Mouse (Mus musculus) CH12.LX (cell line): ENCODE measurements around the gene Zmynd11. TPM values are rescaled to one million over a fixed set of nuclear protein-coding genes. Genes with fewer than 3 reads are reported as not detected.

ENCODE experiments used
- DNase-seq: peaks from one replicate; pipeline ENCODE4 v3.0.0-alpha.2; 2013; ENCODE audit errors: extremely low read depth
- H3K27ac ChIP-seq: 2 replicates; pipeline ENCODE4 v1.5.1; 2012; ENCODE audit warnings: low read depth, mild to moderate bottlenecking, control low read depth, moderate library complexity; ENCODE audit not compliant: insufficient read depth
- H3K27me3 ChIP-seq: replicated peaks from 2 replicates; pipeline ENCODE3; 2012; ENCODE audit warnings: inconsistent platforms
- H3K36me3 ChIP-seq, 2 experiments: replicated peaks in 1 of 2; 2 replicates each; pipeline versions ENCODE3 to v1.6.1; 2012; ENCODE audit warnings: inconsistent platforms in 1 of 2, low read length in 1 of 2, mild to moderate bottlenecking in 1 of 2, mixed read lengths in 1 of 2, moderate library complexity in 1 of 2; ENCODE audit not compliant: control insufficient read depth in 1 of 2, insufficient read depth in 1 of 2
- H3K4me1 ChIP-seq, 2 experiments: 2 replicates each; pipeline ENCODE4 v1.6.1; 2012; ENCODE audit warnings: inconsistent platforms in 1 of 2, moderate library complexity in 1 of 2; ENCODE audit not compliant: insufficient read depth in 2 of 2, control insufficient read depth in 1 of 2
- H3K4me2 ChIP-seq: 2 replicates; pipeline ENCODE4 v1.6.1; 2012; ENCODE audit warnings: low read depth, mild to moderate bottlenecking, control low read depth; ENCODE audit not compliant: poor library complexity, insufficient read depth, severe bottlenecking
- H3K4me3 ChIP-seq, 3 experiments: fragments of 150-350 bp in 1 of 3; sonication (generic) in 1 of 3; replicated peaks in 1 of 3; 2 replicates each; pipeline versions ENCODE3 to v1.5.1; 2011 to 2012; ENCODE audit warnings: low read depth in 2 of 3, low read length in 2 of 3, mild to moderate bottlenecking in 2 of 3, moderate library complexity in 2 of 3, control low read depth in 1 of 3, improper control_type of control experiment in 1 of 3, inconsistent platforms in 1 of 3, mixed read lengths in 1 of 3; ENCODE audit not compliant: poor library complexity in 1 of 3
- H3K79me2 ChIP-seq: replicated peaks from 2 replicates; pipeline ENCODE4 v1.6.1; 2012; ENCODE audit warnings: mild to moderate bottlenecking, moderate library complexity; ENCODE audit not compliant: control insufficient read depth, poor library complexity, insufficient read depth, severe bottlenecking; ENCODE audit errors: extremely low read depth
- H3K9ac ChIP-seq: 2 replicates; pipeline ENCODE4 v1.6.1; 2012; ENCODE audit warnings: low read depth, mild to moderate bottlenecking, control low read depth, moderate library complexity; ENCODE audit not compliant: insufficient read depth
- H3K9me3 ChIP-seq: replicated peaks from 2 replicates; pipeline ENCODE3; 2012; ENCODE audit warnings: low read length, inconsistent platforms, mixed read lengths
- BHLHE40 ChIP-seq: IDR thresholded peaks from 2 replicates; pipeline ENCODE4 v1.6.1; 2011; ENCODE audit warnings: mild to moderate bottlenecking, low read depth, low read length, improper control_type of control experiment
- CHD1 ChIP-seq: IDR thresholded peaks from 2 replicates; pipeline ENCODE4 v1.6.1; 2012; ENCODE audit warnings: low read depth, low read length, improper control_type of control experiment, inconsistent platforms
- CHD2 ChIP-seq: IDR thresholded peaks from 2 replicates; pipeline ENCODE4 v1.6.1; 2011; ENCODE audit warnings: low read length, improper control_type of control experiment
- CTCF ChIP-seq, 2 experiments: IDR thresholded peaks in 1 of 2; conservative IDR thresholded peaks in 1 of 2; 2 replicates each; pipeline ENCODE4 v1.5.1; 2011 to 2012; ENCODE audit warnings: low read depth in 2 of 2, low read length in 2 of 2, improper control_type of control experiment in 1 of 2, inconsistent platforms in 1 of 2, mild to moderate bottlenecking in 1 of 2, moderate library complexity in 1 of 2
- E2F4 ChIP-seq: IDR thresholded peaks from 2 replicates; pipeline ENCODE4 v1.6.1; 2011; ENCODE audit warnings: low read depth, low read length, improper control_type of control experiment; ENCODE audit not compliant: insufficient replicate concordance
- ELF1 ChIP-seq: IDR thresholded peaks from 2 replicates; pipeline ENCODE4 v1.6.1; 2014; ENCODE audit warnings: low read depth, mild to moderate bottlenecking, inconsistent platforms, low read length, improper control_type of control experiment
- EP300 ChIP-seq: IDR thresholded peaks from 2 replicates; pipeline ENCODE4 v1.6.1; 2011; ENCODE audit warnings: low read length, improper control_type of control experiment
- ETS1 ChIP-seq: conservative IDR thresholded peaks from 2 replicates; pipeline ENCODE4 v1.6.1; 2012; ENCODE audit warnings: low read depth, mild to moderate bottlenecking, inconsistent platforms, low read length, improper control_type of control experiment, moderate library complexity
- GABPA ChIP-seq: IDR thresholded peaks from 2 replicates; pipeline ENCODE4 v1.6.1; 2012; ENCODE audit warnings: low read depth, low read length, improper control_type of control experiment, inconsistent platforms; ENCODE audit not compliant: insufficient replicate concordance
- HCFC1 ChIP-seq: IDR thresholded peaks from 2 replicates; pipeline ENCODE4 v1.6.1; 2012; ENCODE audit warnings: low read depth, mild to moderate bottlenecking, inconsistent platforms, low read length, improper control_type of control experiment
- IRF4 ChIP-seq: IDR thresholded peaks from 2 replicates; pipeline ENCODE4 v1.6.1; 2014; ENCODE audit warnings: low read depth, mild to moderate bottlenecking, inconsistent platforms, low read length, improper control_type of control experiment
- JUN ChIP-seq: IDR thresholded peaks from 2 replicates; pipeline ENCODE4 v1.6.1; 2011; ENCODE audit warnings: low read depth, mild to moderate bottlenecking, low read length, improper control_type of control experiment, moderate library complexity; ENCODE audit not compliant: insufficient read depth
- JUND ChIP-seq: conservative IDR thresholded peaks from 2 replicates; pipeline ENCODE4 v1.6.1; 2011; ENCODE audit warnings: low read depth, low read length, improper control_type of control experiment
- KAT2A ChIP-seq: IDR thresholded peaks from 2 replicates; pipeline ENCODE4 v1.6.1; 2012; ENCODE audit warnings: low read length, improper control_type of control experiment, inconsistent platforms; ENCODE audit not compliant: insufficient replicate concordance
- MAFK ChIP-seq: IDR thresholded peaks from 2 replicates; pipeline ENCODE4 v1.6.1; 2011; ENCODE audit warnings: low read length, improper control_type of control experiment; ENCODE audit not compliant: insufficient replicate concordance
- MAX ChIP-seq: IDR thresholded peaks from 2 replicates; pipeline ENCODE4 v1.6.1; 2011; ENCODE audit warnings: low read length, improper control_type of control experiment
- MAZ ChIP-seq: IDR thresholded peaks from 2 replicates; pipeline ENCODE4 v1.6.1; 2012; ENCODE audit warnings: low read depth, mild to moderate bottlenecking, inconsistent platforms, low read length, improper control_type of control experiment, moderate library complexity
- MEF2A ChIP-seq: IDR thresholded peaks from 2 replicates; pipeline ENCODE4 v1.6.1; 2014; ENCODE audit warnings: low read depth, mild to moderate bottlenecking, inconsistent platforms, low read length, improper control_type of control experiment, borderline replicate concordance
- MXI1 ChIP-seq: IDR thresholded peaks from 2 replicates; pipeline ENCODE4 v1.6.1; 2011; ENCODE audit warnings: mild to moderate bottlenecking, low read depth, low read length, improper control_type of control experiment
- MYC ChIP-seq: IDR thresholded peaks from 2 replicates; pipeline ENCODE4 v1.6.1; 2011; ENCODE audit warnings: low read depth, mild to moderate bottlenecking, improper control_type of control experiment, low read length
- NELFE ChIP-seq: IDR thresholded peaks from 2 replicates; pipeline ENCODE4 v1.6.1; 2011; ENCODE audit warnings: low read depth, low read length, improper control_type of control experiment
- NRF1 ChIP-seq: IDR thresholded peaks from 2 replicates; pipeline ENCODE4 v1.6.1; 2014; ENCODE audit warnings: low read depth, mild to moderate bottlenecking, inconsistent platforms, low read length, improper control_type of control experiment, moderate library complexity
- PAX5 ChIP-seq: IDR thresholded peaks from 2 replicates; pipeline ENCODE4 v1.6.1; 2012; ENCODE audit warnings: low read length, inconsistent platforms, mixed read lengths
- POLR2A ChIP-seq: IDR thresholded peaks from 2 replicates; pipeline ENCODE4 v1.6.1; 2011; ENCODE audit warnings: low read depth, mild to moderate bottlenecking, improper control_type of control experiment, low read length
- POLR2AphosphoS2 ChIP-seq: IDR thresholded peaks from 2 replicates; pipeline ENCODE4 v1.6.1; 2011; ENCODE audit warnings: low read depth, low read length, improper control_type of control experiment
- RAD21 ChIP-seq: IDR thresholded peaks from 2 replicates; pipeline ENCODE4 v1.6.1; 2011; ENCODE audit warnings: low read depth, mild to moderate bottlenecking, low read length, improper control_type of control experiment, moderate library complexity
- RCOR1 ChIP-seq: conservative IDR thresholded peaks from 2 replicates; pipeline ENCODE4 v1.6.1; 2012; ENCODE audit warnings: low read depth, mild to moderate bottlenecking, inconsistent platforms, low read length, improper control_type of control experiment
- SIN3A ChIP-seq: IDR thresholded peaks from 2 replicates; pipeline ENCODE4 v1.6.1; 2012; ENCODE audit warnings: low read length, improper control_type of control experiment, inconsistent platforms
- SMC3 ChIP-seq: IDR thresholded peaks from 2 replicates; pipeline ENCODE4 v1.6.1; 2011; ENCODE audit warnings: low read depth, low read length, improper control_type of control experiment
- TBP ChIP-seq: conservative IDR thresholded peaks from 2 replicates; pipeline ENCODE4 v1.6.1; 2011; ENCODE audit warnings: low read depth, low read length, improper control_type of control experiment
- TCF12 ChIP-seq: IDR thresholded peaks from 2 replicates; pipeline ENCODE4 v1.6.1; 2014; ENCODE audit warnings: low read depth, mild to moderate bottlenecking, inconsistent platforms, low read length, improper control_type of control experiment
- UBTF ChIP-seq: IDR thresholded peaks from 2 replicates; pipeline ENCODE4 v1.6.1; 2012; ENCODE audit warnings: low read depth, mild to moderate bottlenecking, inconsistent platforms, low read length, improper control_type of control experiment, moderate library complexity
- USF1 ChIP-seq: IDR thresholded peaks from 2 replicates; pipeline ENCODE4 v1.6.1; 2014; ENCODE audit warnings: low read depth, mild to moderate bottlenecking, inconsistent platforms, low read length, improper control_type of control experiment
- USF2 ChIP-seq: conservative IDR thresholded peaks from 2 replicates; pipeline ENCODE4 v1.6.1; 2011; ENCODE audit warnings: low read depth, low read length, improper control_type of control experiment
- ZC3H11A ChIP-seq: IDR thresholded peaks from 2 replicates; pipeline ENCODE4 v1.6.1; 2012; ENCODE audit warnings: low read depth, mild to moderate bottlenecking, inconsistent platforms, low read length, improper control_type of control experiment
- ZKSCAN1 ChIP-seq: IDR thresholded peaks from 2 replicates; pipeline ENCODE4 v1.6.1; 2012; ENCODE audit warnings: low read depth, inconsistent platforms, low read length, improper control_type of control experiment, borderline replicate concordance
- ZMIZ1 ChIP-seq: IDR thresholded peaks from 2 replicates; pipeline ENCODE4 v1.6.1; 2012; ENCODE audit warnings: low read depth, mild to moderate bottlenecking, inconsistent platforms, low read length, improper control_type of control experiment
- ZNF384 ChIP-seq: IDR thresholded peaks from 2 replicates; pipeline ENCODE4 v1.6.1; 2012; ENCODE audit warnings: low read depth, low read length, improper control_type of control experiment, inconsistent platforms
- dilution Hi-C: fragments of 300-500 bp; cut with MboI; formaldehyde crosslinking; loops from 2 replicates; pipeline ENCODE4 v1.14.3; 2020; ENCODE audit warnings: low sequenced_read_pairs; ENCODE audit not compliant: extremely low pct_unique_long_range_greater_than_20kb, extremely low pct_ligation_motif_present
- in situ Hi-C: fragments of 300-500 bp; cut with MboI; formaldehyde crosslinking; loops from 3 replicates; pipeline ENCODE4 v1.14.3; 2019; ENCODE audit warnings: low sequenced_read_pairs, low pct_ligation_motif_present, low pct_unique_long_range_greater_than_20kb, mixed read lengths
- polyA plus RNA-seq: library from polyadenylated mRNA; unstranded; fragments of >175 nt; gene quantifications from 2 replicates; pipeline ENCODE4 v1.2.1, GENCODE M21; 2012; ENCODE audit warnings: low read depth; ENCODE audit not compliant: insufficient read length
- total RNA-seq, 2 experiments: library from RNA; depleted of rRNA; stranded (reverse); fragments of 300-350 nt in 1 of 2; fragments of >200 nt in 1 of 2; gene quantifications; 2 replicates each; pipeline ENCODE4 v1.2.3; 2012 to 2014

Gene Zmynd11
- total and polyA plus RNA-seq, 3 experiments: 18.1 to 32.2 (median 20.4) TPM

DNA sequence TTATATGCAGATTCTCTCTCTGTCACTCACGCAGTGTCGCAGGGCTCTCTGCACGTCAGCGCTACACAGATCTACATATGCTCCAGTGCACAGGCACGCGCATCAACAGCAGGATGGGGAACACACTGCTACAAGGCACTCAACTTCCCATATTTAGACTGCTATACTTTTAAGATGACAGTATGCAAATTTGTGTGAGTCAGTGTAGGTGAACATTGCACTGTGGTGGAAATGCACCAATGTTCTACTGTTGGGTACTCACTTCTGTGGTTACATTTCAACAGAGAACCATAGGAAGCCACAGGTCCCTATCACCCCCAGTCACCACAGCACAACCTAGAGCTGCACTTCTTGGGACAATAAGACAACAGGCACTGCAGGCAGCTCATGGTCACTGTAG lies 5.1 kb downstream of the Zmynd11 start:
- Histone ChIP-seq H3K4me3 (no peak overlapping the region), H3K79me2 (peaks cover 43% of the 10 kb centered on the region), H3K9ac (no peak overlapping the region), H3K9me3 (no peaks in the 10 kb centered on the region), H3K4me1 (peaks cover 5 to 32% of the 10 kb centered on the region in 2 experiments), H3K4me2 (peak overlapping the region; percentile 22; the same call in 1 of the 2 replicates), H3K27ac (no peak overlapping the region; the same call in 1 of the 2 replicates), H3K36me3 (peaks cover 0 to 9% of the 10 kb centered on the region in 2 experiments), H3K27me3 (no peaks in the 10 kb centered on the region)
- dilution Hi-C loops: no loop called here
- peak; percentile 82 for DNase-seq
- peak; percentile 50; the same call in 1 of the 2 replicates for TF ChIP-seq MAX
- TF ChIP-seq ETS1: peak; percentile 83
- TF ChIP-seq BHLHE40: peak; percentile 96
- TF ChIP-seq HCFC1: no peak
- no peak for TF ChIP-seq USF2
- TF ChIP-seq ZMIZ1: no peak
- TF ChIP-seq SIN3A: 0 out of 2 replicates have a peak, but pooled peaks have one; percentile 34
- TF ChIP-seq JUND: no peak
- no peak for TF ChIP-seq UBTF
- no peak for TF ChIP-seq CHD1
- no peak for TF ChIP-seq MAFK
- TF ChIP-seq IRF4: peak; percentile 50; the same call in 1 of the 2 replicates
- peak; percentile 51; the same call in 1 of the 2 replicates for TF ChIP-seq NRF1
- TF ChIP-seq MYC: no peak
- no peak for TF ChIP-seq JUN
- TF ChIP-seq PAX5: no peak
- TF ChIP-seq POLR2AphosphoS2: no peak
- no peak for TF ChIP-seq MAZ
- TF ChIP-seq ELF1: no peak
- TF ChIP-seq CTCF (conservative IDR thresholded peaks at IDR 0.05 in 1 of 2, IDR thresholded peaks at IDR 0.05 in 1 of 2; ENCODE audit: low read depth in 2 of 2, low read length in 2 of 2): no peak
- TF ChIP-seq GABPA: no peak
- no peak for TF ChIP-seq ZNF384
- peak; percentile 86 for TF ChIP-seq MEF2A
- TF ChIP-seq EP300: 0 out of 2 replicates have a peak, but pooled peaks have one; percentile 34
- TF ChIP-seq POLR2A: no peak
- TF ChIP-seq RCOR1: no peak
- no peak for TF ChIP-seq ZC3H11A
- no peak for TF ChIP-seq MXI1
- TF ChIP-seq USF1: no peak
- no peak for TF ChIP-seq RAD21
- TF ChIP-seq E2F4: no peak
- no peak for TF ChIP-seq CHD2
- no peak for TF ChIP-seq TCF12
- no peak for TF ChIP-seq NELFE
- no peak for TF ChIP-seq KAT2A
- no peak for TF ChIP-seq ZKSCAN1
- no peak for TF ChIP-seq SMC3
- TF ChIP-seq TBP: no peak
- in situ Hi-C loops: no loop called here
